Mouse (Mus musculus) small intestine, adult 2 months (tissue): ENCODE measurements at regions not wholly inside any gene's neighbourhood (a gene's known extent, or its start where the extent isn't known, plus 50 kb on each side); places are given as distances from the start of the nearest gene placed in this dataset.

Experiments
- CTCF ChIP-seq: fragments of 200-500 bp; IDR thresholded peaks from 2 replicates; pipeline ENCODE4 v1.5.1; 2012; ENCODE audit warnings: low read depth, mild to moderate bottlenecking, control low read depth, inconsistent platforms, low read length, moderate library complexity, mixed read lengths; ENCODE audit not compliant: insufficient replicate concordance, insufficient read length; ENCODE audit errors: extremely low read depth
- POLR2A ChIP-seq: fragments of 200-500 bp; IDR thresholded peaks from 2 replicates; pipeline ENCODE4 v1.6.1; 2012; ENCODE audit warnings: low read depth, mild to moderate bottlenecking, control low read depth, inconsistent platforms, low read length, moderate library complexity

DNA sequence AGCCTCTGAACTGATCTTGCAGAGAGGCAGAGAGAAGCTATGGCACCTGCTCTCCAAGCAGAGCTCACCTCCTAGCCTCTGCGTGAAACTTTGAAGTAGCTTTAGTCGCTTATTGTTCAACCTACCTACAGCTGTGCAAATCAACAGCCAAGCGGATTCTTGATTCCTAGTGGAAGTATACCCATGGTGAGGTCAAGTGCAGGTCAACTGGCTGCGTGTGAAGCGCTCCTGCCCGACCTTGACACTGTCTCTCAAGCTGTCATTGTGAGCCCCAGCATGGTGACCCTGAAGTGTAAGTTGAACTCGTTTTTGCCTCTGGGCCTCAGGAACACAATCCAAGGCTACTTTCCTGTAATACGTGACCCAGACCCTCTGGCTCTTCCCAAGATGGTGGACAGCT lies 341.2 kb upstream of the Nrp1 start:
- TF ChIP-seq CTCF (no peak), POLR2A (no peak)
